Mouse (Mus musculus) myocyte (in vitro differentiated cells): ENCODE measurements around the gene Iqsec1. TPM values are rescaled to one million over a fixed set of nuclear protein-coding genes. Genes with fewer than 3 reads are reported as not detected.

Experiments used
- H3K27me3 ChIP-seq: one replicate; pipeline ENCODE4 v1.6.1; 2011; ENCODE audit not compliant: control insufficient read depth, insufficient read depth, insufficient read length
- H3K36me3 ChIP-seq: one replicate; pipeline ENCODE4 v1.6.1; 2011; ENCODE audit not compliant: control insufficient read depth, insufficient read depth
- H3K4me2 ChIP-seq: one replicate; pipeline ENCODE4 v1.6.1; 2011; ENCODE audit warnings: low read depth, control low read depth
- H3K4me3 ChIP-seq: one replicate; pipeline ENCODE4 v1.5.1; 2011; ENCODE audit warnings: mild to moderate bottlenecking, control low read depth, moderate library complexity
- H3K79me2 ChIP-seq: one replicate; pipeline ENCODE4 v1.6.1; 2011; ENCODE audit not compliant: control insufficient read depth, insufficient read depth
- H3ac ChIP-seq: one replicate; pipeline ENCODE4 v1.6.1; 2011; ENCODE audit not compliant: control insufficient read depth, insufficient read length
- CEBPB ChIP-seq: IDR thresholded peaks from 2 replicates; pipeline ENCODE4 v1.6.1; 2011; ENCODE audit warnings: mild to moderate bottlenecking, moderate library complexity; ENCODE audit not compliant: poor library complexity, insufficient read depth, severe bottlenecking
- E2F4 ChIP-seq: IDR thresholded peaks from one replicate; pipeline ENCODE4 v1.6.1; 2011; ENCODE audit warnings: mild to moderate bottlenecking, control low read depth, moderate library complexity; ENCODE audit not compliant: insufficient read depth
- MAX ChIP-seq: IDR thresholded peaks from one replicate; pipeline ENCODE4 v1.6.1; 2011; ENCODE audit warnings: low read depth, mild to moderate bottlenecking, control low read depth
- MYOD1 ChIP-seq, 3 experiments: IDR thresholded peaks; one replicate each; pipeline ENCODE4 v1.6.1; 2011; ENCODE audit warnings: control low read depth in 2 of 3, low read depth in 2 of 3, mild to moderate bottlenecking in 2 of 3, moderate library complexity in 1 of 3; ENCODE audit not compliant: insufficient read length in 2 of 3, control insufficient read depth in 1 of 3
- MYOG ChIP-seq, 3 experiments: IDR thresholded peaks; one replicate each; pipeline ENCODE4 v1.6.1; 2011; ENCODE audit warnings: control low read depth in 2 of 3, low read depth in 2 of 3, mild to moderate bottlenecking in 2 of 3; ENCODE audit not compliant: insufficient read length in 2 of 3, control insufficient read depth in 1 of 3, insufficient read depth in 1 of 3
- POLR2A ChIP-seq: IDR thresholded peaks from one replicate; pipeline ENCODE4 v1.6.1; 2011; ENCODE audit warnings: low read depth, mild to moderate bottlenecking, control low read depth, moderate library complexity; ENCODE audit not compliant: insufficient read length
- POLR2AphosphoS2 ChIP-seq: IDR thresholded peaks from one replicate; pipeline ENCODE4 v1.6.1; 2011; ENCODE audit warnings: low read depth, control low read depth; ENCODE audit not compliant: insufficient read length
- REST ChIP-seq: IDR thresholded peaks from one replicate; pipeline ENCODE4 v1.6.1; 2011; ENCODE audit warnings: mild to moderate bottlenecking, control low read depth, moderate library complexity; ENCODE audit not compliant: insufficient read depth, insufficient read length
- SRF ChIP-seq: IDR thresholded peaks from one replicate; pipeline ENCODE4 v1.6.1; 2011; ENCODE audit warnings: low read depth; ENCODE audit not compliant: control insufficient read depth, insufficient read length
- TCF12 ChIP-seq: IDR thresholded peaks from one replicate; pipeline ENCODE4 v1.6.1; 2011; ENCODE audit warnings: mild to moderate bottlenecking, control low read depth; ENCODE audit not compliant: poor library complexity, insufficient read depth, severe bottlenecking
- TCF3 ChIP-seq: IDR thresholded peaks from one replicate; pipeline ENCODE4 v1.6.1; 2011; ENCODE audit warnings: low read depth, control low read depth; ENCODE audit not compliant: insufficient read length
- USF1 ChIP-seq: IDR thresholded peaks from one replicate; pipeline ENCODE4 v1.6.1; 2011; ENCODE audit warnings: low read depth, mild to moderate bottlenecking, control low read depth, moderate library complexity
- polyA plus RNA-seq: library from polyadenylated mRNA; unstranded; fragments of >200 nt; fragmentation: generic; extraction: Trizol; gene quantifications from one replicate; pipeline ENCODE4 v1.2.1, GENCODE M21; 2012; ENCODE audit warnings: missing spikeins

The Iqsec1 gene
- polyA plus RNA-seq, 1 experiment, result 43.4 TPM

- H3K36me3 ChIP-seq, result no peaks in the 10 kb centered on the region
- H3K4me2 ChIP-seq, result no peak overlapping the region
- no peak overlapping the region for H3ac ChIP-seq
- TF ChIP-seq REST, result no peak
- TF ChIP-seq CEBPB, result no peak
- no peak for TF ChIP-seq POLR2A
- no peak for TF ChIP-seq USF1
- no peak for TF ChIP-seq MYOG (IDR thresholded peaks at IDR 0.05; ENCODE audit: control insufficient read depth in 1 of 3, insufficient read depth in 1 of 3, insufficient read length in 2 of 3, low read depth in 2 of 3)
- TF ChIP-seq POLR2AphosphoS2, result no peak
- TF ChIP-seq SRF, result no peak
- no peak for TF ChIP-seq E2F4
- no peak for TF ChIP-seq TCF12
- no peak for TF ChIP-seq MAX
- TF ChIP-seq TCF3, result no peak
- TF ChIP-seq MYOD1 (IDR thresholded peaks at IDR 0.05; ENCODE audit: control insufficient read depth in 1 of 3, insufficient read length in 2 of 3, low read depth in 2 of 3), result no peak
- H3K79me2 ChIP-seq, result no peaks in the 10 kb centered on the region
- peaks cover 9% of the 10 kb centered on the region for H3K27me3 ChIP-seq
- no peak overlapping the region for H3K4me3 ChIP-seq
These were observed 108.1 kb downstream of the Iqsec1 start for GRCm38 (mm10) chr6:90880404-90880803.

GRCm38 (mm10) chr6:90871581-90871980 lies 116.9 kb downstream of the Iqsec1 start:
- Histone ChIP-seq H3K4me2 (no peak overlapping the region), H3K79me2 (no peaks in the 10 kb centered on the region), H3K27me3 (peaks cover 11% of the 10 kb centered on the region), H3K4me3 (no peak overlapping the region), H3ac (no peak overlapping the region), H3K36me3 (no peaks in the 10 kb centered on the region)
- TF ChIP-seq TCF12, result no peak
- no peak for TF ChIP-seq POLR2A
- no peak for TF ChIP-seq MAX
- TF ChIP-seq POLR2AphosphoS2, result no peak
- no peak for TF ChIP-seq MYOG (IDR thresholded peaks at IDR 0.05; ENCODE audit: control insufficient read depth in 1 of 3, insufficient read depth in 1 of 3, insufficient read length in 2 of 3, low read depth in 2 of 3)
- no peak for TF ChIP-seq TCF3
- no peak for TF ChIP-seq SRF
- no peak for TF ChIP-seq MYOD1 (IDR thresholded peaks at IDR 0.05; ENCODE audit: control insufficient read depth in 1 of 3, insufficient read length in 2 of 3, low read depth in 2 of 3)
- TF ChIP-seq REST, result no peak
- TF ChIP-seq CEBPB, result no peak
- TF ChIP-seq USF1, result no peak
- TF ChIP-seq E2F4, result no peak

- no peak overlapping the region for H3ac ChIP-seq
- no peak overlapping the region for H3K4me2 ChIP-seq
- peaks cover 11% of the 10 kb centered on the region for H3K27me3 ChIP-seq
- no peaks in the 10 kb centered on the region for H3K79me2 ChIP-seq
- no peak overlapping the region for H3K4me3 ChIP-seq
- TF ChIP-seq CEBPB (no peak), REST (no peak), MAX (no peak), SRF (no peak), MYOD1 (IDR thresholded peaks at IDR 0.05; ENCODE audit: control insufficient read depth in 1 of 3, insufficient read length in 2 of 3, low read depth in 2 of 3) (no peak), POLR2AphosphoS2 (no peak), POLR2A (no peak), TCF3 (no peak), E2F4 (no peak), MYOG (IDR thresholded peaks at IDR 0.05; ENCODE audit: control insufficient read depth in 1 of 3, insufficient read depth in 1 of 3, insufficient read length in 2 of 3, low read depth in 2 of 3) (no peak), USF1 (no peak), TCF12 (no peak)
- H3K36me3 ChIP-seq, result no peaks in the 10 kb centered on the region
These were observed 120.5 kb downstream of the Iqsec1 start for GRCm38 (mm10) chr6:90868033-90868432.

- Histone ChIP-seq H3K27me3 (no peaks in the 10 kb centered on the region), H3K4me2 (no peak overlapping the region), H3K4me3 (no peak overlapping the region), H3K36me3 (no peaks in the 10 kb centered on the region), H3K79me2 (no peaks in the 10 kb centered on the region), H3ac (no peak overlapping the region)
- TF ChIP-seq SRF, result no peak
- TF ChIP-seq USF1, result no peak
- TF ChIP-seq TCF12, result no peak
- no peak for TF ChIP-seq E2F4
- TF ChIP-seq POLR2A, result no peak
- TF ChIP-seq MYOG (IDR thresholded peaks at IDR 0.05; ENCODE audit: control insufficient read depth in 1 of 3, insufficient read depth in 1 of 3, insufficient read length in 2 of 3, low read depth in 2 of 3), result no peak
- no peak for TF ChIP-seq CEBPB
- no peak for TF ChIP-seq POLR2AphosphoS2
- no peak for TF ChIP-seq MYOD1 (IDR thresholded peaks at IDR 0.05; ENCODE audit: control insufficient read depth in 1 of 3, insufficient read length in 2 of 3, low read depth in 2 of 3)
These were observed 127.1 kb downstream of the Iqsec1 start for GRCm38 (mm10) chr6:90861370-90861769.

- H3ac ChIP-seq, result no peak overlapping the region
- H3K36me3 ChIP-seq, result no peaks in the 10 kb centered on the region
These were observed 130.6 kb downstream of the Iqsec1 start for GRCm38 (mm10) chr6:90857844-90858243.

More at GRCm38 (mm10) chr6:90857844-90858243, 130.6 kb downstream of the Iqsec1 start:
- Histone ChIP-seq H3K79me2 (no peaks in the 10 kb centered on the region), H3K4me2 (no peak overlapping the region), H3K27me3 (no peaks in the 10 kb centered on the region), H3K4me3 (no peak overlapping the region)
- TF ChIP-seq SRF, result no peak
- no peak for TF ChIP-seq POLR2A
- TF ChIP-seq TCF12, result no peak
- no peak for TF ChIP-seq REST
- no peak for TF ChIP-seq USF1
- TF ChIP-seq POLR2AphosphoS2, result no peak
- TF ChIP-seq E2F4, result no peak
- TF ChIP-seq MYOG (IDR thresholded peaks at IDR 0.05; ENCODE audit: control insufficient read depth in 1 of 3, insufficient read depth in 1 of 3, insufficient read length in 2 of 3, low read depth in 2 of 3), result no peak
- no peak for TF ChIP-seq CEBPB
